Mouse (Mus musculus): ENCODE results near the gene Kif3a. TPM values are rescaled to one million over a fixed set of nuclear protein-coding genes. Genes with fewer than 3 reads are reported as not detected.
A peak's percentile ranks its signal among the peaks of the same experiment; 100 is the strongest.

Gene Kif3a
- polyA plus RNA-seq, 1 experiment: 0.89 TPM

- WGBS: 94% methylated on average over 3 of the region's 3 CpGs
- no peak for TF ChIP-seq CTCF (IDR thresholded peaks at IDR 0.05; ENCODE audit: extremely low read depth, insufficient read length, insufficient replicate concordance, low read depth, low read length)
- no peak for TF ChIP-seq POLR2A (IDR thresholded peaks at IDR 0.05; ENCODE audit: low read depth, low read length)
- H3K4me3 ChIP-seq (ENCODE audit: low read depth, low read length): no peak overlapping the region
- H3K4me1 ChIP-seq (ENCODE audit: control insufficient read depth, insufficient read depth, insufficient read length, low read length): peaks cover 13% of the 10 kb centered on the region; the same call in 1 of the 2 replicates
- no peaks in the 10 kb centered on the region for H3K27me3 ChIP-seq (ENCODE audit: control insufficient read depth, insufficient read depth, low read length)
- no peaks in the 10 kb centered on the region for H3K36me3 ChIP-seq (ENCODE audit: control insufficient read depth, insufficient read depth, low read length)
- no peak overlapping the region for H3K27ac ChIP-seq (ENCODE audit: insufficient read depth, low read depth, low read length)
These were observed 44.8 kb upstream of the Kif3a start for GRCm38 (mm10) chr11:53522362-53522761.

DNA sequence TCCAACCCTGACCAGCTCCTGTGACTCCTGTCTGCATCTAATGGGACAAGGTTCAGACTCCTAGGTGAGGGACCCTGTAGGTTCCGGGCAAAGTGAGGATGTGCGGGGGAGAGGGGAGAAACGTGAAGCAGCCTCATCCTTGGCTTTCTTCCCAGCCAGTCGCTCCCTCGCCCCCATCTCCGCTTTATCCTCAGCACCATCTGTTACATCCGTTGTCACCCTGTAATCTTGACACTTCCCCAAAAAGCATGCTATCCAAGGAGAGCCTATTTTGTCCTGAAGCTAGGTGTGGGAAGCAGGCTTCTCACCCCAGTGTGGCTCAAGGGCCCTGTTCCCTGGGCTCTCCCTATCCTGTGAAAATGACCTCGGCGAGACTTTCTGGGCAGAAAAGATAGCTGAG is 44.2 kb upstream of the Kif3a start:
- Histone ChIP-seq H3K27ac (ENCODE audit: insufficient read depth, low read depth, low read length) (no peak overlapping the region), H3K4me3 (ENCODE audit: low read depth, low read length) (no peak overlapping the region), H3K4me1 (ENCODE audit: control insufficient read depth, insufficient read depth, insufficient read length, low read length) (peaks cover 13% of the 10 kb centered on the region; the same call in 1 of the 2 replicates), H3K27me3 (ENCODE audit: control insufficient read depth, insufficient read depth, low read length) (no peaks in the 10 kb centered on the region), H3K36me3 (ENCODE audit: control insufficient read depth, insufficient read depth, low read length) (no peaks in the 10 kb centered on the region)
- TF ChIP-seq POLR2A (IDR thresholded peaks at IDR 0.05; ENCODE audit: low read depth, low read length) (no peak), CTCF (IDR thresholded peaks at IDR 0.05; ENCODE audit: extremely low read depth, insufficient read length, insufficient replicate concordance, low read depth, low read length) (no peak)
- 84% methylated on average over 9 of the region's 9 CpGs for WGBS

DNA sequence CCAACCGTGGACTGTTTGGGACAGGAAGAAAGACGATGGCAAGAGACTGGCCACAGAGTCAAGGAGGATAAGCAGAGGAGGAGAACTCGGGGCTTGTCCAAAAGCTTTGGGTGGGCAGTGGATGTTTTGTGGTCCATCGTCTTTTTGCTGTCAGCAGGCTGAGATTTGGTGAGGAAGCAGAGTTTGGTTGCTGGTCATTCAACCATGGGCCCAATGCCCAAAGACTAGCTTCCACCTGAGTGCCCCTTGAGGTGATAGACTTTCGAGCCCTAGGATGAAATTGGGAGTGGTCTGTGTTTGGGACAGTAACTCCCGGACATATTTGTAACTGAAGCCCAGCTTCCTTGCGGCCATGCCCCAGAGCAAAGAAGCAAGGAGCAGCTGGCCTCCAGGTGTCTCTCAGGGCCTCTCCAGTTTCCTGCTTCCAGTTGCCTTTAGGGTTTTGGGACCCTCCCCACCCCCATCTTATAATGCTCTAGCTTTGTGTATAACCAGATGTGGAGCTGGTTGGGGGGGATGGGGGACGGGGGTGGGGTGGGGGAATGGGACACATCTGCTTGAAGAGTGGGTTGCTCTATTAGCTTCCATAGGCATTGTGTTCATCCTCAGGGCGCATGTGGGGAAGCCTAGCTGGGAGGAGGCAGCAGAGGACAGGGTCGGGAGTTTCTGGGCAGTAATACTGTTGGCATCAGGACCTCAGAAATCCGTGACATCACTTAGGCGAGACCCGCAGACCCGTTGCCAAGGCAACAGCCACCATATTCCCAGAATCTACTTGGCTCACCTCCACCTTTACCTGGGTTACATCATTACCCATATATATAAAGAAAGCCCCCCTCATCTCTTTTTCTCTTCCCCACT is 43.4 kb upstream of the Kif3a start:
- Histone ChIP-seq H3K27ac (ENCODE audit: insufficient read depth, low read depth, low read length) (no peak overlapping the region), H3K36me3 (ENCODE audit: control insufficient read depth, insufficient read depth, low read length) (no peaks in the 10 kb centered on the region), H3K27me3 (ENCODE audit: control insufficient read depth, insufficient read depth, low read length) (no peaks in the 10 kb centered on the region), H3K4me1 (ENCODE audit: control insufficient read depth, insufficient read depth, insufficient read length, low read length) (peaks cover 13% of the 10 kb centered on the region; the same call in 1 of the 2 replicates), H3K4me3 (ENCODE audit: low read depth, low read length) (no peak overlapping the region)
- TF ChIP-seq POLR2A (IDR thresholded peaks at IDR 0.05; ENCODE audit: low read depth, low read length) (no peak), CTCF (IDR thresholded peaks at IDR 0.05; ENCODE audit: extremely low read depth, insufficient read length, insufficient replicate concordance, low read depth, low read length) (no peak)
- WGBS: 90% methylated on average over 14 of the region's 14 CpGs

DNA sequence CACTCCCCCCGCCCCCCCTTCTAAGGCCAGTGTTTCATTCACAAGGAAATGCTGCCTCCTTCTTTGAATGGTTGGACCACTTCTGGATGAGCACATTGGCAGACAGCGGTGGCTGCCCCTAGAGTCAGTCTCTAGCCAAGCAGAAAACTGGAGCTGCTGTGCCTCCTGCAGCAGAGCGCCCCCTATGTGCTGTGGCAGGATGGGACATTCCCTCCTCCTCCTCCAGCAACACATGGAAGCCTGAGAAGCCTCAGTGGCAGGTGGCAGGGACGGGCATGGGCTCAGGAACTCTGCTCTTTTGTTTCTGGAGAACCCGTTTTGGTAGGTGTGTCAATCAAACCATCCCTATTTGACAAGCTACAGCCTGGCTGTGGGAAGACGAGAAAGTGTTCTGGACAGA is 42.3 kb upstream of the Kif3a start:
- Histone ChIP-seq H3K36me3 (ENCODE audit: control insufficient read depth, insufficient read depth, low read length) (no peaks in the 10 kb centered on the region), H3K4me3 (ENCODE audit: low read depth, low read length) (no peak overlapping the region), H3K27me3 (ENCODE audit: control insufficient read depth, insufficient read depth, low read length) (no peaks in the 10 kb centered on the region), H3K4me1 (ENCODE audit: control insufficient read depth, insufficient read depth, insufficient read length, low read length) (peaks cover 13% of the 10 kb centered on the region; the same call in 1 of the 2 replicates), H3K27ac (ENCODE audit: insufficient read depth, low read depth, low read length) (no peak overlapping the region)
- whole genome bisulfite sequencing: 73% methylated on average over 6 of the region's 6 CpGs
- TF ChIP-seq CTCF (IDR thresholded peaks at IDR 0.05; ENCODE audit: extremely low read depth, insufficient read length, insufficient replicate concordance, low read depth, low read length): peak; percentile 40; the same call in 1 of the 2 replicates
- TF ChIP-seq POLR2A (IDR thresholded peaks at IDR 0.05; ENCODE audit: low read depth, low read length): no peak

- TF ChIP-seq POLR2A (IDR thresholded peaks at IDR 0.05; ENCODE audit: low read depth, low read length) (no peak), CTCF (IDR thresholded peaks at IDR 0.05; ENCODE audit: extremely low read depth, insufficient read length, insufficient replicate concordance, low read depth, low read length) (no peak)
- Histone ChIP-seq H3K36me3 (ENCODE audit: control insufficient read depth, insufficient read depth, low read length) (no peaks in the 10 kb centered on the region), H3K4me3 (ENCODE audit: low read depth, low read length) (no peak overlapping the region), H3K4me1 (ENCODE audit: control insufficient read depth, insufficient read depth, insufficient read length, low read length) (peaks cover 11% of the 10 kb centered on the region; the same call in 1 of the 2 replicates), H3K27me3 (ENCODE audit: control insufficient read depth, insufficient read depth, low read length) (no peaks in the 10 kb centered on the region), H3K27ac (ENCODE audit: insufficient read depth, low read depth, low read length) (no peak overlapping the region)
- WGBS: 84% methylated on average over 4 of the region's 4 CpGs
These were observed 41.7 kb upstream of the Kif3a start for GRCm38 (mm10) chr11:53525461-53525860.

GRCm38 (mm10) chr11:53528397-53529252 is 38.6 kb upstream of the Kif3a start:
- H3K27ac ChIP-seq (ENCODE audit: insufficient read depth, low read depth, low read length): no peak overlapping the region
- 83% methylated on average over 9 of the region's 9 CpGs for WGBS
- no peaks in the 10 kb centered on the region for H3K4me1 ChIP-seq (ENCODE audit: control insufficient read depth, insufficient read depth, insufficient read length, low read length)
- no peaks in the 10 kb centered on the region for H3K27me3 ChIP-seq (ENCODE audit: control insufficient read depth, insufficient read depth, low read length)
- no peak overlapping the region for H3K4me3 ChIP-seq (ENCODE audit: low read depth, low read length)
- TF ChIP-seq CTCF (IDR thresholded peaks at IDR 0.05; ENCODE audit: extremely low read depth, insufficient read length, insufficient replicate concordance, low read depth, low read length): no peak
- TF ChIP-seq POLR2A (IDR thresholded peaks at IDR 0.05; ENCODE audit: low read depth, low read length): no peak
- H3K36me3 ChIP-seq (ENCODE audit: control insufficient read depth, insufficient read depth, low read length): peaks cover 4% of the 10 kb centered on the region

DNA sequence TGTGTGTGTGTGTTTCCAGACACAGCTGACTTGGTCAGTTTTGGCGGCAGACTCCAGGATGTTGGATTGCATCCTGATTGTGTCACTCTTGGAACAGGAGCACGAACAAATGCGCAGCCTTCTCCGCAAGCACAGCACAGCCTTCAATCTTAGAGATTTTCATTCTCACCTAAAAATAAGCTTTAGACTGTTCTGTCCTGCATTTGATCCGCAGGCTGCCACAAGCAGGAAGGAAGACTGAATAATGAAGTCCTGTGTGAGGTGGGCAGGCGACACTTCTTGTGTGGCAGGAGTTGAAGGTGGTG is 38.0 kb upstream of the Kif3a start:
- no peak for TF ChIP-seq POLR2A (IDR thresholded peaks at IDR 0.05; ENCODE audit: low read depth, low read length)
- TF ChIP-seq CTCF (IDR thresholded peaks at IDR 0.05; ENCODE audit: extremely low read depth, insufficient read length, insufficient replicate concordance, low read depth, low read length): no peak
- Histone ChIP-seq H3K36me3 (ENCODE audit: control insufficient read depth, insufficient read depth, low read length) (peaks cover 9% of the 10 kb centered on the region), H3K4me1 (ENCODE audit: control insufficient read depth, insufficient read depth, insufficient read length, low read length) (no peaks in the 10 kb centered on the region), H3K4me3 (ENCODE audit: low read depth, low read length) (no peak overlapping the region), H3K27ac (ENCODE audit: insufficient read depth, low read depth, low read length) (no peak overlapping the region), H3K27me3 (ENCODE audit: control insufficient read depth, insufficient read depth, low read length) (no peaks in the 10 kb centered on the region)
- WGBS: 66% methylated on average over 6 of the region's 6 CpGs
